Mouse (Mus musculus): Measurements from ENCODE around the gene Zfp146.

DNA sequence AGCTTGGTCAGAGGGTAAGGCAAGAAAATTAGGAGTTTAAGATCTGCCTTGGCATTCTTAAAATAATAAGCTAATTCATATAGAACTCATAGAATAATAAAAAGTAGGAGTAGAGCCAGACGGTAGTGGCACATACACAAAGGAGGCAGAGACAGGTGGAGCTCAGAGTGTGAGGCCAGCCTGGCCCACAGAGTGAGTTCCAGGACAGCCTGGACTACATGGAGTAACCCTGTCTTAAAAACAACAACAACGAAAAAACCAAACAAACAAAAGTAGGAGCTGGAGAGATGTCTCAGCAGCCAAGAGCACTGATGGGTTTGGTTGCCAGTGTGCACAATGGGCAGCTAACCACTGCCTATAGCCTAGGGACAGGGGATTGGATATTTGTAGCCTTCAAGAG, 47.7 kb upstream of the Zfp146 start:
- TF ChIP-seq FLI1 (IDR thresholded peaks at IDR 0.05; ENCODE audit: low read length) (no peak), GATA1 (IDR thresholded peaks at IDR 0.05; ENCODE audit: borderline replicate concordance, low read length) (no peak)

All from megakaryocyte, embryonic 14.5 days (primary cell).